Mouse (Mus musculus) lung, adult 10 weeks (tissue): Measurements from ENCODE around the gene Il22ra2. TPM values are rescaled to one million over a fixed set of nuclear protein-coding genes. Genes with fewer than 3 reads are reported as not detected.

Experiments used
- polyA plus RNA-seq: library from polyadenylated mRNA; stranded (reverse); fragments of 350-450 nt; fragmentation: Illumina TruSeq; extraction: RNeasy Lipid Tissue Mini Kit (QIAGEN cat#74804); gene quantifications from one replicate; pipeline ENCODE4 v1.2.3, GENCODE M21; 2014; ENCODE audit warnings: low read depth, low replicate concordance; ENCODE audit not compliant: insufficient read depth

The Il22ra2 gene
- polyA plus RNA-seq = 1.4 TPM

DNA sequence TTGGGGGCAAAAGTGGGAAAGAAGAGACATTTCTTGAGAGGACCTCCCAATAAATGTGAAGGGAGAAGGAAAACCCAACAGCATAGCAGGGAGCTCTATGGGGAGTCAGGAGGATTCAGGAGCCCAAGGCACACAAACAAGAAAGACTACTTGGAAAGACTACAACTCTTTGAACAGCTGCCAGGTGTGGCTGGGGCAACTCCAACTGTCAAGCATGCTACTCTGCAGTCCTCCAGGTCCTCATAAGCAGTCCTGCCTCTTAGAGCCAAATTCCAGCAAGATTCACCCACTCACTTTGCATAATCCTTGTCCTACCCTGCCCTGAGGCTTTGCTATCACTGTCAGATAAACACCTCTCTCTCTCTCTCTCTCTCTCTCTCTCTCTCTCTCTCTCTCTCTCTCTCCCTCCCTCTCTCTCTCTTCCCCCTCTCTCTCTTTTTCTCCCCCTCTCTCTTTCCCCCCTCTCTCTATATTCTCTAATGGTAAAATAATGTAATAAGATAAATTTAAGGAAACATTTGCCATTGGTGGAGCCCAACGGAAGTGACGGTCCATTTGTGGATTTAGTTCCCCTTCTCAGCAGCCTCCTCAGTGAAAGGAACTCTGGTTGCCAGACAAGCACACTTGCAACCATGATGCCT lies at the start of gene Il22ra2:
TSS of gene Il22ra2 (plus strand) at position 591 of the 641 bp plus-strand sequence.

DNA sequence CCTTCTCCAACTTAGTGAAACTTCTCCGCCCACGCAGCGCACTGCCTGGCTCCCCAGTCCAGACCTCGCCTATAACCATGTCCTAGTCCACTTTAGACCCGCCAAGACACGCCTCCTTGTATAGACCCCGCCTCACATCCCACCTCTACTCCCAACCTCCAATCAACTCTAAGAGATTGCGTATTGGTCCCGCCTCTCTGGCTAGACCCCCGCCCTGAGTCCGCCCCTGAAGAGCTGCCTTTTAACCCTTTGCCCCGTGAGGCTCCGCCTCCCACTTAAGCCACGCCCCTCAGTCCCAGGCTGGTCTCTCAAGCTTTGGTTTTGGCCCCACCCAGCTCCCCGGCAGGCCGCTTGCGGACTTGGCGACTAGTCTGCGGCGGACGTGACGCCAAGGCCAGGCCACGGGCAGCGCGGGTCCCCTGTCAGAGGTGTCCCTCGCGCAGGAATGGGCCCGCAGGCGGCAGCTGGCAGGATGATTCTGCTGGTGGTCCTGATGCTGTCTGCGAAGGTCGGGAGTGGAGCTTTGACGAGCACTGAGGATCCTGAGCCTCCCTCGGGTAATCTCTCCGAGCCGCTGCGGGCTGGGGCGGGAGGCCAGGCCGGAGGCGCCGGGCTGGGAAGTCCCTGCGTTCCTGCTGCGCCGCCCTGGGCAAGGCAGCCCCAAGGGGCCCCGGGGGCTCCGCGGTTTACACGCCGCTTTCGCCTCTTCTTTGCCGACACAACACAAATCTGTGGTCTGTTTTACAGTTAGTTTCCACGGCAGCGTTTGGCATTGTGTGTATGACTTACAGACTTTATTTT lies 30.0 kb upstream of the Il22ra2 start, which contains the start of gene Ifngr1:
TSS of gene Ifngr1 (plus strand) at position 309 of the 801 bp plus-strand sequence.

Other genes starting within 250 kb of the Il22ra2 start
- gene Ifngr1, start 30.0 kb upstream of the Il22ra2 start, polyA plus RNA-seq = 137 TPM
- gene Il20ra, start 90.6 kb downstream of the Il22ra2 start, polyA plus RNA-seq = 0.11 TPM
- 0.25 TPM for gene Slc35d3, start 229.5 kb downstream of the Il22ra2 start, polyA plus RNA-seq